Mouse (Mus musculus) thymus, postnatal 0 days (tissue): ENCODE results near the gene Aagab. TPM values are rescaled to one million over a fixed set of nuclear protein-coding genes. Genes with fewer than 3 reads are reported as not detected.

Source experiments
- DNase-seq: peaks from one replicate; pipeline ENCODE4 v3.0.0-alpha.2; 2015; ENCODE audit warnings: low spot score
- polyA plus RNA-seq: library from polyadenylated mRNA; unstranded; fragments of >200 nt; fragmentation: Nextera tagmentation; extraction: Ambion mirVana; gene quantifications from 2 replicates; pipeline ENCODE4 v1.2.1, GENCODE M21; 2015

Aagab gene
- polyA plus RNA-seq, 1 experiment from 2014 or later, result 53.7 TPM

GRCm38 (mm10) chr9:63645084-63645483, 42.6 kb downstream of the Aagab start:
- DNase-seq, result no peak

- no peak for DNase-seq
Observed at GRCm38 (mm10) chr9:63647581-63648519, 45.4 kb downstream of the Aagab start.

DNA sequence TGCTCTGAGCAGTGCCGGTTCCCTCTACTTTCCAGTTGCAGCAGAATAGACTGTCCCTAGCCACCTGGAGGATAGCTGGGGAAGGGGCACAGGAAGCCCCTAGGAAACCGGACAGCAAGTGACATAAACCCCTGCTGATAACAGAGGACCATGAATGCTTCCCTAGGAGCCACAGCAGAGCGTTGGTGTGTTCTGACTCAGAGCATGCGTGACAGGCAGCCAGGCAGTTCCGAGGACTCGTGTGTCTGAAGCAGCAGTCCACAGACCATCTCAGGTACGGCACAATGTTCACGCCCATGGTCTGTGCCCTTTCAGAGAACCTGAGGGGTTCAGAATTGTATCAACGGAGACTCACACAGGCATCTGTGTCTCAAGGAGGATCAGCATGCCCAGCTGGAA, 46.1 kb downstream of the Aagab start:
- DNase-seq, result no peak

- peak; percentile 57 for DNase-seq
Observed at GRCm38 (mm10) chr9:63649841-63650545, 47.5 kb downstream of the Aagab start.

GRCm38 (mm10) chr9:63650905-63651304, 48.4 kb downstream of the Aagab start:
- DNase-seq, result no peak

DNA sequence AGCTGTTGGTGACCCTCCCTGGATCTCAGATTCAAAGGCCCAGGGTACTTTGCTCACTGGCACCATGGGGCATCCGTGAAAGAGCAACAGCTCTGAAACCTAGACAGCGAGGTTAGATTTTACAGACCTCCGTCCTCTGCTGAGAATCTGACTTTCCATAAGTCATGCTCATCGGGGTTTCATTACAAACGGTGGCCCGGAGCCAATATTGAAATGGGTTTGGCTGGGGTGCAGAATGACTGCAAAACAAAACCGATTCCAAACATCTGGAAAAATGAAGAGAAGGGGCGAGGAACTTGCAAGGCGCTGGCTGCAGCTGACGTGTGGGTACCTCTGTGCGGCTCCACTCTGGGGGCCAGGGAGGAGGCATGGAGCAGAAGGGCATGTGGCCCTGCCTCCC, 49.1 kb downstream of the Aagab start:
- DNase-seq, result no peak

- no peak for DNase-seq
Observed at GRCm38 (mm10) chr9:63653666-63654065, 51.2 kb downstream of the Aagab start.

DNA sequence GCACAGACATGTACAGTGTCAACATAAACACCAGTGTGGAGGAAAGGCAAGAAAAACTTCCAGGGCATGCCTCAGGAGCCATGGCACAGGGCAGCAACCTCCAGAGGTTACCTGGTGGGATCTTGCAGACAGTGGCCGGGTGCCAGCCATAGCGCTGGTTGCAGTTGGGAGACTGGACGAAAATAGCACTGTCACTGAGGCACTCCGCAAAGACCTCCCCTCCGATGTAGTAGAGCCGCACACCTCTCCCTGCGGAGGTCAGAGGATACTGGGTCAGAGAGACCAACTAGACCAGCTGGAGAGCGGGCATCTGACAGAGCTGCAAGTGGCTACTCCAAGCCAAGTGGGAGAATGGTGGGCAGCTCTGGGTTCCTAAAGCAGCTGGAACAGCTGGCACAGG, 52.1 kb downstream of the Aagab start:
- DNase-seq, result no peak

DNA sequence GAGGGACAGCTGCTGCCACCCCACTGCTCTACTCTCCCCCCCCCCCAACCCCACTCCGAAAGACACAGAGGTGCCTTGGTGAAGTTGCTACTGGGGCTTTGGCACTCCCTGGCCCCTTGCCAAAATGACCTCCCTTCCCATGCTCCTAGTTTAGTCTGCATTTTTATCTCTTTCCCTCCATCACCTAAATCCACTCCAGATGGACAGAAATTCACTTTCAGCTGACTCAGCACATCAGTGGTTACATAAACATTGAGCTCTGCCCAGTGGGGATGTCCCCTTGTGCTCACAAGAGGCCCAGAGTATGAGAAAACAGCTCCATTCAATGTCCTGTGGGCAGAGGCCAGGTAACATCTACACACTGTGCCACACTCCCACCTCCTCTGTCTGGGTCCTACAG, 52.6 kb downstream of the Aagab start:
- DNase-seq, result no peak

- DNase-seq, result no peak
Observed at GRCm38 (mm10) chr9:63657167-63657566, 54.7 kb downstream of the Aagab start.

DNA sequence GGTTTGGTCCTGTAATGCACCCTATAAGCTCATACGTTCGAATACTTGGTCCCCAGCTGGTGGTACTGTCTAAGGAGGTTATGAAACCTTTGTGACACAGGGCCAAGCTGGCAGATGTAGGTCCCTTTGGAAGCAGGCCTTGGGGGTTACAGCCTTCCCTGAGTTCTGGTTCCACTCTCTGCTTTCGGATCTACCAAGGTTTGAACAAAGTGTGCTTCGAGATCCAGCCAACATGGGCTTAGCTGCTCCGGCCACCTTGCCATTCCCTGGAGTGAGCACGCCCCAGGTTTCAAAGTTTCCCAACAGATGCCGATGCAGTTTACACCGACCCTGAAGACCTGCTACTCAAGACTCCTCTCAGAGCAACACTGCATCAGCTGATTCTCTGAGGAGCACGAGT, 56.0 kb downstream of the Aagab start:
- DNase-seq, result no peak

- no peak for DNase-seq
Observed at GRCm38 (mm10) chr9:63658970-63659371, 56.5 kb downstream of the Aagab start.

DNA sequence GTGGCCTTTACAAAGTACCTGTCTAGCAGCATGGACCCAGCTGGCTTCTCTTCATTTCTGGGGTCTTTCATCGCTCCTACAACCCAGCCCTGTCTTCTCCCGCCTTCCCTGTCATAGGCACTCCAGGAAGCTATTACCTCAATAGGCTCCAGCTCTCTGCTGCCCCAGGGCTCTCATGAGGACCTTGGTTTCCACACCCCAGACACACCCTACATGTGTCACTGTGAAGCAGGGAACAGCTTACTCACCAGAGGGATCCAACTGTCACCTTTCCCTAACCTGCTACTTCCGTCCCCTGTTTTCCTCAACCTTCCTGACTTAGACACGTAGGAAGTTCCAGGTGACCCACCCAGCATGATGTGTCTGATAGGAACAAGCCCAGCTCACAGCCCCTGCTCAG, 57.6 kb downstream of the Aagab start:
- no peak for DNase-seq

GRCm38 (mm10) chr9:63660691-63661090, 58.2 kb downstream of the Aagab start:
- DNase-seq, result no peak

- no peak for DNase-seq
Observed at GRCm38 (mm10) chr9:63662759-63663158, 60.3 kb downstream of the Aagab start.

DNA sequence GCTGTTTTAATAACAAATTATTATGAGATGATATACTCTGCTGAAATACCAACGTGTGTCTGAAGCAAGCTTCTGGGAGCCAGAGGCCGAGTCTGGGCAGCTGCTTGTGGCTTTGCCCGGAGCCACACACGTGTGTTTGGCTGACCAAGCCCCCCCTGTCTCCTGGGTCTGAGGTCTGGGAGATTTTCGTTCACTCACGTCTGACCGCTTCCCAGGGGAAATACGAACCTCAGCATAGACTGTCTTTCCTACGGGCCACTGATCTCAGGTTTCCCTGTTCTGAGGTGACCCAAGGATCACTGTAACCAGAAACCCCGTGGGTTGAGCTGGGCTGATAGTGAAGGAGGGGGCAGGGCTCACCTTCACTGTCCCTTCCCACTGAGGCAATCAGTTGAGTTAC, 60.8 kb downstream of the Aagab start:
- DNase-seq, result no peak

DNA sequence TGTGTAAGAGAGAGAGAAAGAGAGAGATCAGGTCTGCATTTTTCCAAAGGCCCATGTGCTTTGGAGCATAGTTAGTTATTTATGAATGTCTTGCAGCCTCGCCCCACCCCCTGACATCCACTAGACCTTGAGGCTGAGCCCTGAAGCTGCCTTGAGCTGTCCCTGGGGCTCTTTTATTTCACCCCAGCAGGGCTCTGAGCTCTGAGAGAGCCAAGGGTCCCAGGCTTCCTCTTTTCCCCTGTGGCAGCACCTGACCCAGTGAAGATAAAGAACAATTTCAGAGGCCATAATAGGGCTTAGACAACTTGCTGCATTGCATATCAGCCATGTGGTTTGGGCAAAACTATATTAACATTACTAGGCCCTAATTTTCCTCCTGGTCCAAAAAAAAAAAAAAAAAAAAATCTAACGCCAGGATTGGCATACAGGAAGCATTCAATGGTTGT, 61.9 kb downstream of the Aagab start:
- DNase-seq, result no peak

DNA sequence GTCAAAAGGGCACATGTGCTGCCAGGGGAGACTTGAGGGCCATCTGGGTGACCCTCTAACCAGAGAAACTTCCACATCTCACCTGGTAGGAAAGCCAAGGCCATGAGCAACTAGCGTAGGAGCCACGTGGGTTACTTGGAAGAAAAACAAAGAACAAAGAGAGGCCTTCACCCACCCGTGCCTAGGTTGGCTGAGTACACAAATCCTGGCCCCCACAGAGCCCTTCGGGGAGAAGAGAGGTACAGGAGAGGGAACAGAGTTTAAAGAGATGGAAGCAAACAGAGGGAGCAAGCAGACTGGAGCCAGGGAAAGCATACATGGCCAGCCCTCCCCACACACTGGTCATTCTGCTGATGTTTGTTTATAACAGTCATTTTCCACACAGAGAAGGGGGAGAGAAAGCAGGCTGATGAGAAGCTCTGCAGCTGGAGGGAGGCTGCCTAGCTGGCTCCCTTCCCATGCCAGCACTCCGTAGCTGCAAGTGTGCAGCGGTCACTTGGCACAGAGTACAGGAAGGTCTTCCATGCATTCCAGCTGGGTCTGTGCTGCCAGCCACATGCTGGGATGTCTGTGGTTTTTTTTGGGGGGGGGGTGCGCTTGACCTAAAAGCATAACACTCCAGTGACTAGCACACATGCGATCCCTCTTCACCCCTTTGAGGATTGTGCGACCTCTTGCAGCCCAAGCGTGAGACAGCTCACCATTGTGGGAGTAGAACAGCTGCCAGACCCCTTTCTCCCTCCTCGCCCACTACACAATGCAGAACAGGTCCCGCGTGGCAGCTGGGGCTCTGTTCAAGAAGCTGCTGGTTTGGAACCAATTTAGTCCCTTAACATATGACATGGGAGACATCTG, 62.6 kb downstream of the Aagab start:
- no peak for DNase-seq

- DNase-seq, result no peak
Observed at GRCm38 (mm10) chr9:63666612-63667372, 64.3 kb downstream of the Aagab start.

DNA sequence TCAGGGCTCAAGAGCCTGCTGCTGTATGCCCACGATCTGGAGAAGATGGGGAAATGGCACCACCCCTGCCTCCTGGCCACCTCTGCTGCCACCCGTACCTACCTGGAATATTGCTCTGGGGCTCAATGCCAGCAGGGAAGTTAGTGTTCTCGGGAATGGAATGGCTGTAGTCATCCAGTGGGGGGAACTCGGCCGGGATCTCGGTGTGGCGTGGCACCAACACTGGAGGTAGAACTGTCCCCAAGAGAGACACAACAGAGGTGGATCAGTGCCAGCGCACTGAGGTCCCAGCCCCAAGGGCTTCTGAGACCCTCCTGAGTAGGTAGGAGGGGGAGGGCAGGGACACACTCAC, 64.9 kb downstream of the Aagab start:
- no peak for DNase-seq

- DNase-seq, result no peak
Observed at GRCm38 (mm10) chr9:63668621-63669020, 66.2 kb downstream of the Aagab start.
